Mouse (Mus musculus) kidney, adult 2 months (tissue): ENCODE data around the gene Slc15a4. TPM values are rescaled to one million over a fixed set of nuclear protein-coding genes. Genes with fewer than 3 reads are reported as not detected.

Experiments used
- DNase-seq: peaks from one replicate; pipeline ENCODE4 v3.0.0; 2021
- H3K27ac ChIP-seq: fragments of 200-500 bp; 2 replicates; pipeline ENCODE4 v1.5.1; 2012; ENCODE audit warnings: low read depth, low read length, control low read depth, inconsistent platforms; ENCODE audit not compliant: insufficient read depth
- H3K27me3 ChIP-seq: fragments of 200-500 bp; replicated peaks from 2 replicates; pipeline ENCODE4 v1.6.1; 2012; ENCODE audit warnings: mild to moderate bottlenecking, moderate library complexity, low read length, inconsistent platforms; ENCODE audit not compliant: control insufficient read depth, insufficient read depth
- H3K36me3 ChIP-seq: fragments of 200-500 bp; 2 replicates; pipeline ENCODE4 v1.6.1; 2012; ENCODE audit warnings: mild to moderate bottlenecking, moderate library complexity, low read length, inconsistent platforms; ENCODE audit not compliant: control insufficient read depth, insufficient read depth
- H3K4me1 ChIP-seq: fragments of 200-500 bp; 2 replicates; pipeline ENCODE4 v1.6.1; 2011; ENCODE audit warnings: low read length; ENCODE audit not compliant: control insufficient read depth, insufficient read depth
- H3K4me3 ChIP-seq: fragments of 200-500 bp; 2 replicates; pipeline ENCODE4 v1.5.1; 2011; ENCODE audit warnings: mild to moderate bottlenecking, low read depth, low read length, control low read depth; ENCODE audit not compliant: insufficient read depth
- CTCF ChIP-seq: fragments of 200-500 bp; conservative IDR thresholded peaks from 2 replicates; pipeline ENCODE4 v1.5.1; 2011; ENCODE audit warnings: low read depth, mild to moderate bottlenecking, control low read depth, low read length, moderate library complexity, mixed read lengths; ENCODE audit not compliant: insufficient read depth, insufficient read length
- POLR2A ChIP-seq: fragments of 200-500 bp; IDR thresholded peaks from one replicate; pipeline ENCODE4 v1.6.1; 2011; ENCODE audit warnings: low read depth, low read length, control low read depth
- WGBS: fragments of 180-500 bp; shearing (Covaris S2); methylation state at CpG from one replicate; pipeline ENCODE4 v1.1.7; 2018; 5-methylcytosine and 5-hydroxymethylcytosine counted together
- polyA plus RNA-seq: library from polyadenylated mRNA; depleted of rRNA; stranded (reverse); fragments of >200 nt; gene quantifications from 2 replicates; pipeline ENCODE4 v1.2.3, GENCODE M21; 2012; rRNA removed

Slc15a4 gene
- polyA plus RNA-seq, 1 experiment: 20.6 TPM

GRCm38 (mm10) chr5:127546585-127546991 lies 86.1 kb downstream of the Slc15a4 start:
- H3K4me1 ChIP-seq: no peaks in the 10 kb centered on the region
- H3K27ac ChIP-seq: no peak overlapping the region
- no peaks in the 10 kb centered on the region for H3K36me3 ChIP-seq
- TF ChIP-seq CTCF (no peak), POLR2A (no peak)
- H3K27me3 ChIP-seq: no peaks in the 10 kb centered on the region
- WGBS: 85% methylated on average over 5 of the region's 5 CpGs
- no peak overlapping the region for H3K4me3 ChIP-seq
- DNase-seq: no peak

Other genes starting within 250 kb of the Slc15a4 start
- 2.5 and 2.6 TPM in 2 replicates for gene Glt1d1, start 635 bp downstream of the Slc15a4 start, polyA plus RNA-seq